Mouse (Mus musculus) cerebellum, adult 2 months (tissue): Measurements from ENCODE around the gene Myh7b. TPM values are rescaled to one million over a fixed set of nuclear protein-coding genes. Genes with fewer than 3 reads are reported as not detected.
A peak's percentile ranks its signal among the peaks of the same experiment; 100 is the strongest.

ENCODE experiments used
- DNase-seq, 2 experiments: peaks; one replicate each; pipeline ENCODE4 v3.0.0; 2021
- H3K27ac ChIP-seq: fragments of 200-500 bp; 2 replicates; pipeline ENCODE4 v1.5.1; 2012; ENCODE audit warnings: low read length, control low read depth, inconsistent platforms; ENCODE audit not compliant: insufficient read depth
- H3K27me3 ChIP-seq: fragments of 200-500 bp; 2 replicates; pipeline ENCODE4 v1.6.1; 2012; ENCODE audit warnings: inconsistent platforms, mild to moderate bottlenecking, low read length, moderate library complexity; ENCODE audit not compliant: control insufficient read depth, insufficient read depth
- H3K4me1 ChIP-seq: fragments of 200-500 bp; 2 replicates; pipeline ENCODE4 v1.6.1; 2011; ENCODE audit warnings: low read length; ENCODE audit not compliant: control insufficient read depth, insufficient read depth
- H3K4me3 ChIP-seq: fragments of 200-500 bp; replicated peaks from 2 replicates; pipeline ENCODE3; 2011; ENCODE audit warnings: mild to moderate bottlenecking, low read depth, low read length, control low read depth; ENCODE audit not compliant: insufficient read depth
- CTCF ChIP-seq: fragments of 200-500 bp; IDR thresholded peaks from 2 replicates; pipeline ENCODE4 v1.5.1; 2011; ENCODE audit warnings: low read depth, mild to moderate bottlenecking, control low read depth, low read length, moderate library complexity, borderline replicate concordance; ENCODE audit not compliant: insufficient read depth
- POLR2A ChIP-seq: fragments of 200-500 bp; IDR thresholded peaks from 2 replicates; pipeline ENCODE4 v1.6.1; 2011; ENCODE audit warnings: low read length, control low read depth, borderline replicate concordance; ENCODE audit not compliant: insufficient read depth
- WGBS: fragments of 180-500 bp; shearing (Covaris S2); methylation state at CpG from one replicate; pipeline ENCODE4 v1.1.7; 2018; 5-methylcytosine and 5-hydroxymethylcytosine counted together
- polyA plus RNA-seq: library from polyadenylated mRNA; depleted of rRNA; stranded (reverse); fragments of >200 nt; gene quantifications from 2 replicates; pipeline ENCODE4 v1.2.3, GENCODE M21; 2012

Myh7b gene
- polyA plus RNA-seq, 1 experiment, result 17.6 TPM

DNA sequence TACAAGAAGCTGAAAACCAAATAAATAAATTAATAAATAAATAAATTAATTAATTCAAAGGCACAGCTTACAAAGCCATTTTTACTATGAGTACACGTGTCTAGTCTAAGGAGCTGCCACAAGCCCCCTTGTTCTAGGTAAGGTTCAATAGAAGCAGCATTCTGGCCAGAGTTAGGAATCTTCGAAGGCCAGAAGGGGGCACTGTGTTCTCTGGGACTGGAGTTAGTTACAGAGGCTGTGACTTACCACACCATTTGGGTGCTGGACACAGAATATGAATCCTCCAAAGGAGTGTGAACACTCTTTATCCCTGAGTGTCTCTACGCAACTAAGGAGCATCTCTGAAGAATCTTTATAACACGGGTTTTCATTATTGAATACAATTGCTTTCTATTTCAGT is 57.4 kb downstream of the Myh7b start:
- TF ChIP-seq CTCF, result peak; percentile 44; the same call in 1 of the 2 replicates
- no peak for TF ChIP-seq POLR2A
- H3K27ac ChIP-seq, result no peak overlapping the region
- H3K4me3 ChIP-seq, result no peak overlapping the region
- H3K4me1 ChIP-seq, result peaks cover 2% of the 10 kb centered on the region; the same call in 1 of the 2 replicates
- no peaks in the 10 kb centered on the region for H3K27me3 ChIP-seq
- no peak for DNase-seq
- 85% methylated on average over 4 of the region's 4 CpGs for WGBS

DNA sequence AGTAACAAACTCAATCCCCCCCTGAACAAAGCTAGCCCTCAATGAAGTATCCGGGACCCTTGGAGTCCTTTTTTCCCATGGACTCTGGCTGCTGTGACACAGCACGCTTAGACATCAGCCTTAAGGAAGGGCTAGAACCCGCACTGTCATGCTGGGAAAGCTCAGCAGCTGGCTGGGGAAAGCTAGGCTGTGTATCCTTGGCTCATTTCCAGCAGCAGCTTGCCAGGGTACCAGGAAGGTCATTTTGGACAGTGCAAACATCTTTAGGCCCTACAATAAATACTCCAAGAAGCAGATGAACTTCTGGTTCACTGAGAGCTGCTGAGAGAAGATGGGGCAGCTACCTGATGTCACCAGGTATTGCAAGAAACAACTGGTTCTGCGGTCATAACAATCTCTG is 60.2 kb downstream of the Myh7b start:
- TF ChIP-seq CTCF (no peak), POLR2A (no peak)
- no peak for DNase-seq
- H3K4me3 ChIP-seq, result no peak overlapping the region
- 35% methylated on average over 4 of the region's 4 CpGs for WGBS
- peak overlapping the region; percentile 21; the same call in 1 of the 2 replicates for H3K27ac ChIP-seq
- H3K4me1 ChIP-seq, result peaks cover 2% of the 10 kb centered on the region; the same call in 1 of the 2 replicates
- H3K27me3 ChIP-seq, result no peaks in the 10 kb centered on the region

- 21% methylated on average over 2 of the region's 2 CpGs for WGBS
- peak; percentile 62 to 69 for DNase-seq
- no peak overlapping the region for H3K27ac ChIP-seq
- no peak overlapping the region for H3K4me3 ChIP-seq
- peaks cover 2% of the 10 kb centered on the region; the same call in 1 of the 2 replicates for H3K4me1 ChIP-seq
- H3K27me3 ChIP-seq, result no peaks in the 10 kb centered on the region
- TF ChIP-seq POLR2A (no peak), CTCF (peak; percentile 70; the same call in 1 of the 2 replicates)
Measured at GRCm38 (mm10) chr2:155673546-155673945, 62.5 kb downstream of the Myh7b start.

- Histone ChIP-seq H3K27ac (no peak overlapping the region), H3K4me1 (peaks cover 10% of the 10 kb centered on the region; the same call in 1 of the 2 replicates), H3K4me3 (no peak overlapping the region), H3K27me3 (no peaks in the 10 kb centered on the region)
- DNase-seq, result peak in 1 of 2 experiments; percentile 71
- WGBS, result 27% methylated on average over 4 of the region's 4 CpGs
- TF ChIP-seq POLR2A (no peak), CTCF (no peak)
Measured at GRCm38 (mm10) chr2:155675118-155675517, 64.1 kb downstream of the Myh7b start.

- no peak overlapping the region for H3K4me3 ChIP-seq
- TF ChIP-seq POLR2A (no peak), CTCF (no peak)
- H3K27ac ChIP-seq, result peak overlapping the region; percentile 78
- 28% methylated on average over 4 of the region's 4 CpGs for WGBS
- DNase-seq, result no peak
- no peaks in the 10 kb centered on the region for H3K27me3 ChIP-seq
- H3K4me1 ChIP-seq, result peaks cover 15% of the 10 kb centered on the region
Measured at GRCm38 (mm10) chr2:155679586-155680110, 68.6 kb downstream of the Myh7b start.

- Histone ChIP-seq H3K27ac (peak overlapping the region; percentile 72; the same call in 1 of the 2 replicates), H3K4me3 (no peak overlapping the region), H3K4me1 (peaks cover 15% of the 10 kb centered on the region), H3K27me3 (no peaks in the 10 kb centered on the region)
- TF ChIP-seq CTCF (no peak), POLR2A (no peak)
- no peak for DNase-seq
- 34% methylated on average over 5 of the region's 5 CpGs for WGBS
Measured at GRCm38 (mm10) chr2:155680591-155680990, 69.6 kb downstream of the Myh7b start.

DNA sequence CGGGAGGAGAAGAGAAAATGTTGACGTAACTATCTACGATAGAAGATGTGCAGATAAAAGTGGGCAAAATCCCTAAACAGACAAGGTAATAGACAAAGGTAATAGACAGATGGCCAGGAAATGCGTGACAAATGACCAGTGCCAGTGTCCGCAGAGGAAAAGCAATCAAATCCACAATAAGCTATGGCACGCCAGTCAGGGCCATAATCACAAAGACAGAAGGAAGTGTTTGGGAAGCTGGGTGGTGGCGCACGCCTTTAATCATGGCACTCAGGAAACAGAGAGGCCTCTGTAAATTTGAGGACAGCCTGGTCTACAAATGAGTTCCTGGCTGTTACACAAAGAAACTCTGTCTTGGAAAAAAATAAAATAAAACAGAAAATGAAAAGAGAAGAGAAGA is 70.2 kb downstream of the Myh7b start:
- Histone ChIP-seq H3K4me1 (peaks cover 15% of the 10 kb centered on the region), H3K27me3 (no peaks in the 10 kb centered on the region), H3K4me3 (no peak overlapping the region), H3K27ac (no peak overlapping the region)
- TF ChIP-seq POLR2A (no peak), CTCF (no peak)
- WGBS, result 23% methylated on average over 8 of the region's 8 CpGs
- DNase-seq, result peak in 1 of 2 experiments; percentile 51

GRCm38 (mm10) chr2:155681874-155682273 is 70.9 kb downstream of the Myh7b start:
- no peak for DNase-seq
- peaks cover 15% of the 10 kb centered on the region for H3K4me1 ChIP-seq
- no peak for TF ChIP-seq CTCF
- no peak for TF ChIP-seq POLR2A
- no peaks in the 10 kb centered on the region for H3K27me3 ChIP-seq
- no peak overlapping the region for H3K4me3 ChIP-seq
- 95% methylated on average over 2 of the region's 2 CpGs for WGBS
- H3K27ac ChIP-seq, result no peak overlapping the region
